Mouse (Mus musculus) macrophage (primary cell): ENCODE results near the gene Tmem151b. TPM values are rescaled to one million over a fixed set of nuclear protein-coding genes. Genes with fewer than 3 reads are reported as not detected.

ENCODE experiments used
- H3K27ac ChIP-seq: fragments of 350-480 bp; formaldehyde crosslinking; 2 replicates; pipeline ENCODE4 v1.9.0; 2021
- H3K36me3 ChIP-seq: fragments of 350-480 bp; formaldehyde crosslinking; 2 replicates; pipeline ENCODE4 v1.9.0; 2021; ENCODE audit errors: inconsistent target
- H3K4me3 ChIP-seq: fragments of 350-480 bp; formaldehyde crosslinking; 2 replicates; pipeline ENCODE4 v1.9.0; 2021; ENCODE audit errors: inconsistent target
- H3K79me2 ChIP-seq: fragments of 350-480 bp; formaldehyde crosslinking; 2 replicates; pipeline ENCODE4 v1.9.0; 2021; ENCODE audit errors: inconsistent target
- WGBS: methylation state at CpG from one replicate; pipeline ENCODE4 v1.1.7; 2026; ENCODE audit warnings: inconsistent platforms; ENCODE audit not compliant: missing documents; 5-methylcytosine and 5-hydroxymethylcytosine counted together
- polyA plus RNA-seq: library from polyadenylated mRNA; stranded (reverse); fragments of 250-400 nt; gene quantifications from 3 replicates; pipeline ENCODE4 v1.2.4, GENCODE M21; 2018; ENCODE audit warnings: inconsistent platforms

Gene Tmem151b
- polyA plus RNA-seq, 1 experiment from 2014 or later, result 0.03 TPM

DNA sequence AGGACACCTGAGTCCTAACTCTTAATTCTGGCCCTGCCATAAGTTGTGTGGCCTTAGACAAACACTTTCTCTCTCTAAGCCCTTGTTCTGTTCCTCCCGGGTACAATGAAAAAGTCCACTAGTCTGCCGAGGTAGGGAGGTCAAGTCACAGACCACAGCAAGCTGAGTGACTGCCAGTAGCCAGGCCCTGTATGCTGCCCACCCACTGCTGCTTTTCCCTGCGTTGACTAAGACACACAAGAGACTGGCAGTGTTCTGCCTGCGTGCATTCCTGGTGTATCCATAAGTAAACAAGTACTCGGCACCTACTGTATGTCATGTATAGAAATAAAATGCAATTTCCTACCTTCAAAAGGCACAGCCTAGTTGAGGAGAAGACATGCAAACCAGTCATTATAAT is 776 bp upstream of the Tmem151b start:
- no peak overlapping the region for H3K4me3 ChIP-seq
- H3K36me3 ChIP-seq, result no peaks in the 10 kb centered on the region
- H3K27ac ChIP-seq, result no peak overlapping the region
- no peaks in the 10 kb centered on the region for H3K79me2 ChIP-seq
- 51% methylated on average over 5 of the region's 5 CpGs for WGBS

GRCm38 (mm10) chr17:45548541-45549512 is 650 bp downstream of the Tmem151b start:
- 6% methylated on average over 56 of the region's 68 CpGs for WGBS
- Histone ChIP-seq H3K79me2 (no peaks in the 10 kb centered on the region), H3K27ac (no peak overlapping the region), H3K36me3 (no peaks in the 10 kb centered on the region), H3K4me3 (no peak overlapping the region)

DNA sequence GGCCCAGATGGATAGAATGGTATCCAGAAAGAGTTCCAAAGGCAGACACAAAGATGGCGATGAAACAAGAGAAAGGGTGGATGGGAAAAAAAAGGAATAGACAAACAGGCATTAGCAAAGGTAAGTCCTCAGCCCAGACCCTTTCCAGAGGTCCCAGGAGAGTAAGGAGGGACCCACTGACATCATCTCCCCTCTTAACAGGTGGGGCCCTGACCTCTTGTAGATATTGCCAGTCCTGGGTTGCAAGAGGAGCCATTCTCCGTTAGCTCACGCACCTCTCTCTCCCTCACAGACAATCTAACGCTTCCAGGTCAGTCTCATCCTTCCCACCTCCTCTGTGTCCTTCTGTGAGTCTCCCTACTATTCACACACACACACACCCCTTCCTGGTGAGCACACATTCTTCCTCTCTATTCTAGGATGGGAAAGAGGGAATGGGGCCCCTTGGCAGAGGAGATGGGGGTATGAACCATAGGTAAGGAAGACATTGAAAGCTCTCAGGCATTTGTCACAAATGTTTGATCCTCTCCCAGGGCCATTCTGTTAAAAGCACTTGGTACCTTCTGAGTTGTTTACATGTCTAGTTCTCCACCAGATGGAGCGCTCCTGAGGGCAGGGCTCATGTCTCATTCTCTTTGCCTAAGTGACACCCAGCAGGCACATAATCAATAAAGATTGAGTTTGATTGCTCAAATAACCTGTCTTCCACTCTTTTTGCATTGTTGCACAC is 1.9 kb downstream of the Tmem151b start:
- Histone ChIP-seq H3K4me3 (no peak overlapping the region), H3K36me3 (no peaks in the 10 kb centered on the region), H3K79me2 (no peaks in the 10 kb centered on the region), H3K27ac (no peak overlapping the region)
- 88% methylated on average over 5 of the region's 5 CpGs for WGBS

GRCm38 (mm10) chr17:45546941-45547340 is 2.5 kb downstream of the Tmem151b start:
- H3K79me2 ChIP-seq, result no peaks in the 10 kb centered on the region
- no peak overlapping the region for H3K4me3 ChIP-seq
- no peaks in the 10 kb centered on the region for H3K36me3 ChIP-seq
- WGBS, result 73% methylated on average over 16 of the region's 16 CpGs
- no peak overlapping the region for H3K27ac ChIP-seq

DNA sequence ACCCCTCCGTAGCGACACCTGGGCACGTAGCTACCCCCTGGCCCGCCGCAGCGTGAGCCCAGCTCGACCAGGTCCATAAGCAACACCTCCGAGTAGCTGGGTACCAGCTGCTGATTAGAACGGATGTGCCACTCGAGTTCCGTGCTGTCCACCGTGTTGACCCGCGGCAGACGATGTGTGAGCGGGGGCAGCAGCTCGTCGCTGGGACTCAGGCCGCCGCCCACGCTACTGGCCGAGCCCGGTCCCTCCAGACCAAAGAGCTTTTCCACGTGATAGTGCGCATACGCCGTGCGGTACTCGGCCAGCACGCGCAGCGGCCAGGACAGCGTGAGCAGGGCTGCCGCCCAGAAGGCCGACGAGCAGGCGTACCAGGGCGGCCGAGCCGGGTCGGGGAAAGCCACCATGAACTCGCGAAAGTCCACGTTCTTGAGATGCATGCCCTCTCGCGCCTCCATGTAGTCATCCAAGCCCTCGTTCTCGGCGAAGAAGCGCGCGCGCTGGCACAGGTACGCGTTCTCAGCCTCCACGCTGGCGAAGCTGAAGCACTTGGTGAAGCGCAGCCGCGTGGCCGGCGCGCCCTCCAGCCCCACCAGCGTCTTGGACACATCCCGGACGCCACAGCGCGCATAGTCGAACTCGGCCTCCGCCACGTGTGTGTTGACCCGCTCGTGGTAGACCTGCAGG is 4.1 kb downstream of the Tmem151b start:
- H3K4me3 ChIP-seq, result no peak overlapping the region
- no peak overlapping the region for H3K27ac ChIP-seq
- 5% methylated on average over 74 of the region's 74 CpGs for WGBS
- no peaks in the 10 kb centered on the region for H3K79me2 ChIP-seq
- H3K36me3 ChIP-seq, result no peaks in the 10 kb centered on the region

DNA sequence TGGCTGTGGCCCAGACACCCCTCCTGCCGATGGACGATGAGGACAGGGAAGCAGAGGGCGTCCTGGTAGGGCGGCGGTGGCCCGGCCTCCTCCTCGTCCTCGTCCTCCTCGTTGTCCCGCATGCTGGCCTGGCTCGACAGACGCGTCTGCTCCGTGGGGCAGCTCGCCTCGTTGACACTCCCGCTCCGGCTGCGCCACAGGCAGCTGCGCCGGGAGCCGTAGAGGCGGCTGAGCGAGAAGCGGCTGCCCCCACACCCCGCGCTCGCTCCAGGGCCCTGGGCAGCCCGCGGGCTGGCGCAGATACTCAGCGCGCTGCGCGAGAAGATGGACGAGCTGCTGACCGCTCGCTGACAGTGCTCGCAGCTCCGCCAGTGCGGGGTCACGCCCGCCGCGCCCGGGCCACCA is 4.6 kb downstream of the Tmem151b start:
- WGBS, result 3% methylated on average over 46 of the region's 46 CpGs
- Histone ChIP-seq H3K36me3 (no peaks in the 10 kb centered on the region), H3K79me2 (no peaks in the 10 kb centered on the region), H3K27ac (no peak overlapping the region), H3K4me3 (no peak overlapping the region)

DNA sequence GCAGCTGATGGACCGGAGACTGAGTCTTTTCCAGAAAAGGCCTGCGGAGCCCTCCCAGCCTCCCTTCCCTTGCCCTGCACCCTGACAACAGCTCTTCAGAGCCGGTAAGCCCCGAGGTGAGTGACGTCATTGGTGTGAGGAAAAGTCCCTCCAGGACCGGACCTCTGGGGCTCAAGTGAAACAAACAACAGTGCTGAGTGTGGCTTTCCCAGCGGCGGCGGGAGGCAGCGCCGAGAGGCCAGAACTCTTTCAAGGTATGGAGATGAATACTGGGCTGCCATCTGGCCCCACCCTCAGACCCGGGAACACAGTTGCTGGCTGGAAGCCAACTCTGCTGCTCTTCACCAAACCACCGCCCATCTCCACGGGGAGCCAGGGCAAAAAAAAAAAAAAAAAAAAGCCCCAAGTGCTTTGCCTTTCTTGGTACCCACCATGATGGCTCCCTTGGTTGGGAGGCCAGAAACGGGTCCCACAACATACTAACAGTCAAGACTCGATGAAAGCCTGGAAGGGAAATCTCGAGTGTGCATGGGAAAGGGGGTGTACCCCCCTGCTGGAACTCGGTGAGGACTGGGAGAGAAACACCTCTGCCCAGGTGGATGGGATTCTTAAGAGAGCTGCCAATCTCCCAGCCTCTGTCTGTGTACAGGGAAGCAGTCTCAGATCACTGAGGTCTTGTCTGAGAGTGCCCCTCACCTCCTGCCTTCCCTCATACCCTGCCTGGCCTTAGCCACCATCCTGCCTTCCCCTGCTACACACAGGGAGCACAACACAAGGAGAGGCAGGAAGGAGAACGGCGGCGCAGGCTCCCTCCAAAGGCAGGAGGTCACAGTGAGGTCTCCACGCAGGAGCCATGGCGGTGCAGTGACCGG is 5.2 kb downstream of the Tmem151b start:
- H3K27ac ChIP-seq, result no peak overlapping the region
- no peaks in the 10 kb centered on the region for H3K79me2 ChIP-seq
- H3K4me3 ChIP-seq, result no peak overlapping the region
- 8% methylated on average over 23 of the region's 24 CpGs for WGBS
- H3K36me3 ChIP-seq, result no peaks in the 10 kb centered on the region

- H3K79me2 ChIP-seq, result no peaks in the 10 kb centered on the region
- 59% methylated on average over 1 of the region's 1 CpGs for WGBS
- no peaks in the 10 kb centered on the region for H3K36me3 ChIP-seq
- H3K27ac ChIP-seq, result no peak overlapping the region
- H3K4me3 ChIP-seq, result no peak overlapping the region
Measured at GRCm38 (mm10) chr17:45543115-45543514, 6.4 kb downstream of the Tmem151b start.

- H3K79me2 ChIP-seq, result no peaks in the 10 kb centered on the region
- WGBS, result 90% methylated on average over 2 of the region's 2 CpGs
- H3K4me3 ChIP-seq, result no peak overlapping the region
- H3K36me3 ChIP-seq, result no peaks in the 10 kb centered on the region
- H3K27ac ChIP-seq, result no peak overlapping the region
Measured at GRCm38 (mm10) chr17:45542705-45543104, 6.8 kb downstream of the Tmem151b start.

GRCm38 (mm10) chr17:45542129-45542528 is 7.3 kb downstream of the Tmem151b start:
- Histone ChIP-seq H3K79me2 (no peaks in the 10 kb centered on the region), H3K36me3 (no peaks in the 10 kb centered on the region), H3K4me3 (no peak overlapping the region), H3K27ac (no peak overlapping the region)
- 41% methylated on average over 6 of the region's 6 CpGs for WGBS

- Histone ChIP-seq H3K36me3 (no peaks in the 10 kb centered on the region), H3K27ac (no peak overlapping the region), H3K4me3 (no peak overlapping the region), H3K79me2 (no peaks in the 10 kb centered on the region)
- WGBS, result 72% methylated on average over 19 of the region's 21 CpGs
Measured at GRCm38 (mm10) chr17:45539664-45540063, 9.8 kb downstream of the Tmem151b start.

- WGBS, result 65% methylated on average over 4 of the region's 4 CpGs
- Histone ChIP-seq H3K27ac (no peak overlapping the region), H3K4me3 (no peak overlapping the region), H3K36me3 (no peaks in the 10 kb centered on the region), H3K79me2 (no peaks in the 10 kb centered on the region)
Measured at GRCm38 (mm10) chr17:45538394-45538793, 11.1 kb downstream of the Tmem151b start.

- Histone ChIP-seq H3K79me2 (no peaks in the 10 kb centered on the region), H3K4me3 (no peak overlapping the region), H3K27ac (no peak overlapping the region), H3K36me3 (no peaks in the 10 kb centered on the region)
- WGBS, result 13% methylated on average over 5 of the region's 5 CpGs
Measured at GRCm38 (mm10) chr17:45536264-45536663, 13.2 kb downstream of the Tmem151b start.

DNA sequence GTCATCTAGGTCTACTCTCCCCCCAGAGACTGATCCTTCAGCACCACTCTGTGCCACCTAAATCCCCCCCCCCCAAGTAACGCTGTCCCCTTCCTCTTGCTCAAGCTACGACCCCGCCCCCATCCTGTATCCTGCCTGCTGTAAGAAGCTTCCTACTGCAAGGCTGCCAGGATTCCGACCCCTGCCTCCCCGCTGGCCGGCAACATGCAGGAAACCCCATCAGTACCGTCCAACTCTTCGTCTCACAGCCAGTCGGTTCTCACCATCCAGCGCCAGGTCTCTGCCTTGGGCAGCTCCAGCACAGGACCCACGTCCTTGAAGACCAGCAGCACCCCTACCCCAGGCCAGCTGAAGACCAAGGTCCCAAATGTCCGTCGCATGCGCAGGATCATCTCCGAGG is 16.6 kb downstream of the Tmem151b start:
- no peaks in the 10 kb centered on the region for H3K36me3 ChIP-seq
- no peak overlapping the region for H3K27ac ChIP-seq
- 48% methylated on average over 13 of the region's 15 CpGs for WGBS
- no peak overlapping the region for H3K4me3 ChIP-seq
- H3K79me2 ChIP-seq, result no peaks in the 10 kb centered on the region
